Comparison of ENCODE assay signal across 13 mouse cellular contexts in genomic region chr8:111715514-111715913, GRCm38 (mm10). TPM values are rescaled to one million over a fixed set of nuclear protein-coding genes. Genes with fewer than 3 reads are reported as not detected.
DNase-seq lines count a peak whose midpoint lies in the region; ATAC-seq and TF ChIP-seq lines count a peak whose summit lies in the region.
"Had no signal": no experiment of that assay in that cellular context is flagged by ENCODE, and none has a peak within 500 bp of the region (broad histone marks: within the 10 kb centered on the region; RNA-seq: fewer than 3 reads in every experiment).

No protein-coding gene starts in this region.

- H3K9ac ChIP-seq in lung, embryonic 16.5 days (ENCODE audit: low read length): no peak overlapping the region
- no peak overlapping the region for H3K9ac ChIP-seq in forebrain, postnatal 0 days
- no peak overlapping the region for H3K9ac ChIP-seq in neural tube, embryonic 14.5 days (replicated peaks; ENCODE audit: low read depth, low read length)
- H3K9ac ChIP-seq: limb, embryonic 12.5 days had no signal

- WGBS in lung, embryonic 16.5 days: 78% methylated on average over 13 of the region's 13 CpGs
- 87% methylated on average over 13 of the region's 13 CpGs for WGBS in forebrain, postnatal 0 days
- WGBS in neural tube, embryonic 14.5 days: 71% methylated on average over 13 of the region's 13 CpGs

- DNase-seq in heart, adult 11 months: peak; percentile 90
- DNase-seq in heart, postnatal 10 days: no peak
- DNase-seq in lung, postnatal 25 days (ENCODE audit: low spot score): no peak
- no peak for DNase-seq in forebrain, postnatal 0 days
- no peak for DNase-seq in frontal cortex, postnatal 14 days (ENCODE audit: low spot score in 2 of 2)
- no peak for DNase-seq in right cerebral cortex, postnatal 4 days
- DNase-seq: adrenal gland, adult 2 months; gastrocnemius, postnatal 14 days; retina, postnatal 1 day had no signal

- peaks cover 44% of the 10 kb centered on the region for H3K36me3 ChIP-seq in lung, embryonic 16.5 days (ENCODE audit: control insufficient read depth, insufficient read depth, low read length)
- H3K36me3 ChIP-seq in forebrain, postnatal 0 days (ENCODE audit: insufficient read depth): peaks cover 60% of the 10 kb centered on the region
- peaks cover 45% of the 10 kb centered on the region for H3K36me3 ChIP-seq in neural tube, embryonic 14.5 days (ENCODE audit: control insufficient read depth, insufficient read depth, low read length)

- H3K9me3 ChIP-seq in lung, embryonic 16.5 days (ENCODE audit: control insufficient read depth, low read length): no peaks in the 10 kb centered on the region
- no peaks in the 10 kb centered on the region for H3K9me3 ChIP-seq in forebrain, postnatal 0 days (ENCODE audit: low read length)
- no peaks in the 10 kb centered on the region for H3K9me3 ChIP-seq in neural tube, embryonic 14.5 days (ENCODE audit: control insufficient read depth, low read length)
- H3K9me3 ChIP-seq: limb, embryonic 12.5 days had no signal

- peaks cover 27% of the 10 kb centered on the region for H3K4me1 ChIP-seq in lung, embryonic 16.5 days (replicated peaks; ENCODE audit: control insufficient read depth, insufficient read depth, low read length)
- peaks cover 28% of the 10 kb centered on the region for H3K4me1 ChIP-seq in forebrain, postnatal 0 days (ENCODE audit: insufficient read depth)
- peaks cover 30% of the 10 kb centered on the region for H3K4me1 ChIP-seq in neural tube, embryonic 14.5 days (ENCODE audit: control insufficient read depth, insufficient read depth, low read length)

- intact Hi-C loops in heart, postnatal 10 days (cut with DNase I): no loop called here

- peak; percentile 17; the same call in 1 of the 2 replicates for TF ChIP-seq CTCF in forebrain, postnatal 0 days (IDR thresholded peaks at IDR 0.05; ENCODE audit: low read depth)

- H3K27ac ChIP-seq in lung, embryonic 16.5 days (ENCODE audit: low read length): peak overlapping the region; percentile 91; the same call in 1 of the 2 replicates
- H3K27ac ChIP-seq in forebrain, postnatal 0 days (ENCODE audit: low read depth, low read length): no peak overlapping the region
- H3K27ac ChIP-seq in neural tube, embryonic 14.5 days (ENCODE audit: low read depth, low read length): peak overlapping the region; percentile 97

- H3K4me3 ChIP-seq in lung, embryonic 16.5 days (ENCODE audit: low read length): no peak overlapping the region
- no peak overlapping the region for H3K4me3 ChIP-seq in forebrain, postnatal 0 days (ENCODE audit: low read depth, low read length)
- no peak overlapping the region for H3K4me3 ChIP-seq in neural tube, embryonic 14.5 days (ENCODE audit: low read depth, low read length)
- H3K4me3 ChIP-seq: limb, embryonic 12.5 days had no signal

- H3K4me2 ChIP-seq in lung, embryonic 16.5 days (ENCODE audit: low read depth, low read length): no peak overlapping the region
- H3K4me2 ChIP-seq in forebrain, postnatal 0 days (ENCODE audit: low read depth): no peak overlapping the region
- H3K4me2 ChIP-seq in neural tube, embryonic 14.5 days (ENCODE audit: low read depth, low read length): no peak overlapping the region
- H3K4me2 ChIP-seq: limb, embryonic 12.5 days had no signal

- ATAC-seq in lung, embryonic 16.5 days (ENCODE audit: low read depth): no peak
- ATAC-seq in forebrain, postnatal 0 days: no peak
- no peak for ATAC-seq in neural tube, embryonic 14.5 days (ENCODE audit: low read depth)

- H3K27me3 ChIP-seq in lung, embryonic 16.5 days (ENCODE audit: control insufficient read depth, insufficient read depth, low read depth, low read length): no peaks in the 10 kb centered on the region
- no peaks in the 10 kb centered on the region for H3K27me3 ChIP-seq in forebrain, postnatal 0 days (ENCODE audit: insufficient read depth, low read length)
- no peaks in the 10 kb centered on the region for H3K27me3 ChIP-seq in neural tube, embryonic 14.5 days (ENCODE audit: control insufficient read depth, insufficient read depth, low read length)
- H3K27me3 ChIP-seq: limb, embryonic 12.5 days had no signal

RNA-seq across cellular contexts. Expression of gene Ctrb1, which starts 24.7 kb away (rescaled TPM):
- under 1 TPM in 1 of 2 experiments, not detected in 1; 0.40 TPM for total RNA-seq in heart, postnatal 10 days (2021)
- 1.2 TPM in 1 of 2 replicates, not detected in the other for polyA plus RNA-seq in lung, embryonic 16.5 days (2015; fragmentation: Nextera tagmentation; extraction: Ambion mirVana)
- not detected in 2 replicates for total RNA-seq in forebrain, postnatal 0 days (2014; rRNA removed)
- polyA plus RNA-seq in forebrain, postnatal 0 days (2015; fragmentation: Nextera tagmentation; extraction: Ambion mirVana): not detected in 2 replicates
- polyA plus RNA-seq in neural tube, embryonic 14.5 days (2014; fragmentation: Nextera tagmentation; extraction: Ambion mirVana): not detected in 2 replicates
- total RNA-seq: megakaryocyte progenitor cell, adult 5-6 weeks had no signal
- polyA plus RNA-seq: limb, embryonic 12.5 days had no signal

RNA-seq across cellular contexts. Expression of gene Bcar1, which starts 28.1 kb away (rescaled TPM):
- 10 to 100 TPM; 48.0 to 54.2 TPM for total RNA-seq in heart, postnatal 10 days (2021)
- 49.2 and 52.1 TPM in 2 replicates for polyA plus RNA-seq in lung, embryonic 16.5 days (2015; fragmentation: Nextera tagmentation; extraction: Ambion mirVana)
- total RNA-seq in forebrain, postnatal 0 days (2014; rRNA removed): 53.4 and 60.3 TPM in 2 replicates
- 43.4 and 47.0 TPM in 2 replicates for polyA plus RNA-seq in forebrain, postnatal 0 days (2015; fragmentation: Nextera tagmentation; extraction: Ambion mirVana)
- 47.6 and 56.4 TPM in 2 replicates for polyA plus RNA-seq in neural tube, embryonic 14.5 days (2014; fragmentation: Nextera tagmentation; extraction: Ambion mirVana)
